Mouse (Mus musculus) cerebral cortex, adult 2 months (tissue): Measurements from ENCODE around the gene St8sia6.

ENCODE experiments used
- WGBS: fragments of 180-500 bp; shearing (Covaris S2); methylation state at CpG from one replicate; pipeline ENCODE4 v1.1.7; 2018; 5-methylcytosine and 5-hydroxymethylcytosine counted together

The St8sia6 gene

GRCm38 (mm10) chr2:13793969-13794363 is at the start of gene St8sia6:
TSS of gene St8sia6 (minus strand) at chr2:13794064.
- 38% methylated on average over 8 of the region's 8 CpGs for WGBS

- 83% methylated on average over 3 of the region's 3 CpGs for WGBS
These were observed 42.4 kb upstream of the St8sia6 start for GRCm38 (mm10) chr2:13836310-13836709.

- 53% methylated on average over 1 of the region's 1 CpGs for WGBS
These were observed 41.1 kb upstream of the St8sia6 start for GRCm38 (mm10) chr2:13834989-13835388.

GRCm38 (mm10) chr2:13816645-13817044 is 22.8 kb upstream of the St8sia6 start:
- 65% methylated on average over 2 of the region's 2 CpGs for WGBS

GRCm38 (mm10) chr2:13808593-13808992 is 14.7 kb upstream of the St8sia6 start:
- WGBS = 55% methylated on average over 5 of the region's 5 CpGs

GRCm38 (mm10) chr2:13808008-13808407 is 14.1 kb upstream of the St8sia6 start:
- 85% methylated on average over 4 of the region's 4 CpGs for WGBS

- 91% methylated on average over 3 of the region's 3 CpGs for WGBS
These were observed 12.3 kb upstream of the St8sia6 start for GRCm38 (mm10) chr2:13806120-13806519.

GRCm38 (mm10) chr2:13800639-13801038 is 6.8 kb upstream of the St8sia6 start:
- WGBS = 91% methylated on average over 2 of the region's 2 CpGs

GRCm38 (mm10) chr2:13794446-13794845 is 582 bp upstream of the St8sia6 start:
- 89% methylated on average over 8 of the region's 8 CpGs for WGBS

- WGBS = under 1% methylated on average over 89 of the region's 89 CpGs
These were observed 553 bp downstream of the St8sia6 start for GRCm38 (mm10) chr2:13793054-13793968.

GRCm38 (mm10) chr2:13792256-13793005 is 1.4 kb downstream of the St8sia6 start:
- WGBS = 48% methylated on average over 13 of the region's 13 CpGs

GRCm38 (mm10) chr2:13791598-13791997 is 2.3 kb downstream of the St8sia6 start:
- WGBS = 78% methylated on average over 7 of the region's 7 CpGs

- 83% methylated on average over 1 of the region's 1 CpGs for WGBS
These were observed 4.5 kb downstream of the St8sia6 start for GRCm38 (mm10) chr2:13789365-13789764.

- 69% methylated on average over 1 of the region's 1 CpGs for WGBS
These were observed 7.2 kb downstream of the St8sia6 start for GRCm38 (mm10) chr2:13786577-13787168.

- WGBS = 81% methylated on average over 3 of the region's 3 CpGs
These were observed 7.9 kb downstream of the St8sia6 start for GRCm38 (mm10) chr2:13785992-13786391.

GRCm38 (mm10) chr2:13785247-13785646 is 8.6 kb downstream of the St8sia6 start:
- 82% methylated on average over 2 of the region's 2 CpGs for WGBS

- 94% methylated on average over 1 of the region's 1 CpGs for WGBS
These were observed 9.4 kb downstream of the St8sia6 start for GRCm38 (mm10) chr2:13784448-13784847.

GRCm38 (mm10) chr2:13776453-13776852 is 17.4 kb downstream of the St8sia6 start:
- WGBS = 79% methylated on average over 1 of the region's 1 CpGs

- 95% methylated on average over 3 of the region's 3 CpGs for WGBS
These were observed 18.8 kb downstream of the St8sia6 start for GRCm38 (mm10) chr2:13775056-13775455.

GRCm38 (mm10) chr2:13768524-13768923 is 25.3 kb downstream of the St8sia6 start:
- 81% methylated on average over 5 of the region's 5 CpGs for WGBS

- WGBS = 68% methylated on average over 9 of the region's 9 CpGs
These were observed 26.1 kb downstream of the St8sia6 start for GRCm38 (mm10) chr2:13767532-13768411.
